Mouse (Mus musculus) liver, embryonic 11.5 days (tissue): ENCODE measurements around the gene Tmco4. TPM values are rescaled to one million over a fixed set of nuclear protein-coding genes. Genes with fewer than 3 reads are reported as not detected.
A peak's percentile ranks its signal among the peaks of the same experiment; 100 is the strongest.

Experiments used
- ATAC-seq: fragments of 200-750 bp; cut with Nextera tagmentation; replicated peaks from 2 replicates; pipeline ENCODE4 v1.8.0; 2017; ENCODE audit warnings: moderate number of reproducible peaks, mild to moderate bottlenecking, moderate TSS enrichment, moderate library complexity; ENCODE audit not compliant: low FRiP score
- DNase-seq: peaks from one replicate; pipeline ENCODE4 v3.0.0-alpha.2; 2017; ENCODE audit warnings: low spot score
- H3K27ac ChIP-seq: fragments of 300-500 bp; sonication (generic); 2 replicates; pipeline ENCODE4 v1.5.1; 2014; ENCODE audit warnings: mild to moderate bottlenecking, low read depth, low read length, control low read depth
- H3K27me3 ChIP-seq: fragments of 300-500 bp; sonication (generic); replicated peaks from 2 replicates; pipeline ENCODE4 v1.6.1; 2014; ENCODE audit warnings: low read length, mixed read lengths; ENCODE audit not compliant: control insufficient read depth, insufficient read depth
- H3K36me3 ChIP-seq: fragments of 300-500 bp; sonication (generic); 2 replicates; pipeline ENCODE4 v1.6.1; 2014; ENCODE audit warnings: mild to moderate bottlenecking, low read length, moderate library complexity, mixed read lengths; ENCODE audit not compliant: control insufficient read depth, insufficient read depth
- H3K4me1 ChIP-seq: fragments of 300-500 bp; sonication (generic); replicated peaks from 2 replicates; pipeline ENCODE4 v1.6.1; 2014; ENCODE audit warnings: low read length, mixed read lengths; ENCODE audit not compliant: control insufficient read depth, insufficient read depth
- H3K4me2 ChIP-seq: fragments of 300-500 bp; sonication (generic); 2 replicates; pipeline ENCODE4 v1.6.1; 2014; ENCODE audit warnings: mild to moderate bottlenecking, control low read depth, moderate library complexity
- H3K4me3 ChIP-seq: fragments of 300-500 bp; sonication (generic); 2 replicates; pipeline ENCODE4 v1.5.1; 2014; ENCODE audit warnings: low read depth, low read length, control low read depth
- H3K9ac ChIP-seq: fragments of 300-500 bp; sonication (generic); 2 replicates; pipeline ENCODE4 v1.6.1; 2014; ENCODE audit warnings: low read depth, low read length, control low read depth
- H3K9me3 ChIP-seq: fragments of 300-500 bp; sonication (generic); 2 replicates; pipeline ENCODE4 v1.6.1; 2016; ENCODE audit warnings: low read length, inconsistent platforms, mixed read lengths; ENCODE audit not compliant: control insufficient read depth
- WGBS: fragments of 180-500 bp; shearing (Covaris S2); extraction: QIAGEN DNeasy Blood & Tissue Kit; methylation state at CpG from one replicate; pipeline ENCODE4 v1.1.7; 2014; 5-methylcytosine and 5-hydroxymethylcytosine counted together
- polyA plus RNA-seq: library from polyadenylated mRNA; unstranded; fragments of >200 nt; fragmentation: Nextera tagmentation; extraction: Ambion mirVana; gene quantifications from 2 replicates; pipeline ENCODE4 v1.2.1, GENCODE M21; 2014

The Tmco4 gene
- polyA plus RNA-seq, 1 experiment from 2014 or later = 1.5 TPM

GRCm38 (mm10) chr4:138943730-138944129 lies 29.0 kb upstream of the Tmco4 start:
- Histone ChIP-seq H3K9ac (no peak overlapping the region), H3K4me3 (peak overlapping the region; percentile 26), H3K27me3 (no peaks in the 10 kb centered on the region), H3K27ac (no peak overlapping the region), H3K4me2 (peak overlapping the region; percentile 33), H3K4me1 (no peaks in the 10 kb centered on the region), H3K36me3 (no peaks in the 10 kb centered on the region), H3K9me3 (no peaks in the 10 kb centered on the region)
- 19% methylated on average over 15 of the region's 15 CpGs for WGBS
- DNase-seq (peak; percentile 65), ATAC-seq (peak; percentile 76)

DNA sequence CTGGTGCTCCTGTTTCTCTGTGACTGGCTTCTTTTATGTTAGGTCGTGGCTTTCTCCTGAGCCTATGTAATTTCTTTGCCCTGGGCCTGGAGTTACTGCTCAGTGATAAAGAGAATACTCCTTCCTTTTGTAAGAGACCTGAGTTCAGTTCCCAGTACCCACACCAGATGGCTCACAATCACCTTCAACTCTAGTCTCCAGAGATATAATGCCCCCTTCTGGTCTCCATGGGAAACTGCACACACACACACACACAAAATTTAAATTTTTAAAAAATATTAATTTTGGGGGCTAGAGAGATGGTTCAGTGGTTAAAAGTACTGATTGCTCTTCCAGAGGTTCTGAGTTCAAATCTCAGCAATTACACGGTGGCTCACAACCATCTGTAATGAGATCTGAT lies 24.4 kb upstream of the Tmco4 start:
- Histone ChIP-seq H3K27me3 (no peaks in the 10 kb centered on the region), H3K27ac (no peak overlapping the region), H3K9ac (no peak overlapping the region), H3K4me3 (no peak overlapping the region), H3K9me3 (no peaks in the 10 kb centered on the region), H3K4me1 (no peaks in the 10 kb centered on the region), H3K4me2 (no peak overlapping the region), H3K36me3 (no peaks in the 10 kb centered on the region)
- 79% methylated on average over 2 of the region's 2 CpGs for WGBS
- ATAC-seq (no peak), DNase-seq (no peak)

DNA sequence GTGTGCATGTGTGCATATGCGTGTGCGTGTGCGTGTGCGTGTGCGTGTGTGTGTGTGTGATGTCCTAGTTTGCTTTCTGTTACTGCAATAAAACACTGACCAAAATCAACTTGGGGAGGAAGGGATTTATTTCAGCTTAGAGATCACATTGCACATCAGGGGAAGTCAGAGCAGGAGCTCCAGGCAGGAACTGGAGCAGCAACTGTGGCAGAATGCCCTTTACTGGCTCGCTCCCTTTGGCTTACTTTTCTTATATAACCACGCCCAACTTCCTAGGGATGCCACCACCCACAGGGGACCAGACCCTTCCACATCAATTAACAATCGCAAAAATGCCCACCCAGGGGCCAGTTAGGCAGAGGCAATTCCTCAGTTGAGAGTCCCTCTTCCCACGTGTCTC lies 14.1 kb upstream of the Tmco4 start:
- ATAC-seq (no peak), DNase-seq (no peak)
- no peak overlapping the region for H3K4me2 ChIP-seq
- H3K4me3 ChIP-seq = no peak overlapping the region
- H3K27me3 ChIP-seq = no peaks in the 10 kb centered on the region
- no peaks in the 10 kb centered on the region for H3K9me3 ChIP-seq
- H3K27ac ChIP-seq = no peak overlapping the region
- H3K9ac ChIP-seq = no peak overlapping the region
- 84% methylated on average over 9 of the region's 9 CpGs for WGBS
- H3K36me3 ChIP-seq = no peaks in the 10 kb centered on the region
- H3K4me1 ChIP-seq = no peaks in the 10 kb centered on the region

DNA sequence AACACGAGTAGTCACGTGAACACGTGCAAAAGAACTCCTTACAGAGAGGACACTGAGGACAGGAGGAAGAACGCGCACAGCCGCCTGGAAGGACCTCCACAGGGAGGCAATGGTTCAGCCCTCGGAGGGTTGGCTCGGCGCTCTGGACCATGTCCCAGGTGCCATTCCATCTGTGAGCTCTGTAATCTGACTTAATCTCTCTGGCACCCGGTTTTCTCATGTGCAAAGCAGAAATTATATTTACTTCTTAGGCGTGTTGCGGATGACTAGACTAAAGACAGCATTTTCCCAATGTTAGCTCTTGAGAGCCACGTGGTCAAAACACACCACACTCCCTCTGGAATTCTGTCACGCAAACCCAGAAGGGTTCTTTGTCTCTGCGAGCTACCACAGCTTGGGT lies 13.6 kb upstream of the Tmco4 start:
- H3K36me3 ChIP-seq = no peaks in the 10 kb centered on the region
- DNase-seq = no peak
- H3K27me3 ChIP-seq = no peaks in the 10 kb centered on the region
- ATAC-seq = no peak
- H3K27ac ChIP-seq = no peak overlapping the region
- no peak overlapping the region for H3K9ac ChIP-seq
- 79% methylated on average over 15 of the region's 15 CpGs for WGBS
- no peak overlapping the region for H3K4me3 ChIP-seq
- H3K4me1 ChIP-seq = no peaks in the 10 kb centered on the region
- no peak overlapping the region for H3K4me2 ChIP-seq
- H3K9me3 ChIP-seq = no peaks in the 10 kb centered on the region

- Histone ChIP-seq H3K4me1 (no peaks in the 10 kb centered on the region), H3K27ac (no peak overlapping the region), H3K4me2 (no peak overlapping the region), H3K36me3 (no peaks in the 10 kb centered on the region), H3K9me3 (no peaks in the 10 kb centered on the region), H3K27me3 (no peaks in the 10 kb centered on the region), H3K4me3 (no peak overlapping the region), H3K9ac (no peak overlapping the region)
- DNase-seq (no peak), ATAC-seq (no peak)
- 76% methylated on average over 7 of the region's 7 CpGs for WGBS
Observed at GRCm38 (mm10) chr4:138959926-138960325, 12.8 kb upstream of the Tmco4 start.

GRCm38 (mm10) chr4:138962719-138963118 lies 10.0 kb upstream of the Tmco4 start:
- ATAC-seq (no peak), DNase-seq (no peak)
- no peak overlapping the region for H3K4me3 ChIP-seq
- H3K9ac ChIP-seq = no peak overlapping the region
- WGBS = 67% methylated on average over 5 of the region's 5 CpGs
- no peaks in the 10 kb centered on the region for H3K36me3 ChIP-seq
- H3K27me3 ChIP-seq = no peaks in the 10 kb centered on the region
- H3K27ac ChIP-seq = no peak overlapping the region
- H3K4me2 ChIP-seq = no peak overlapping the region
- no peaks in the 10 kb centered on the region for H3K4me1 ChIP-seq
- H3K9me3 ChIP-seq = no peaks in the 10 kb centered on the region

DNA sequence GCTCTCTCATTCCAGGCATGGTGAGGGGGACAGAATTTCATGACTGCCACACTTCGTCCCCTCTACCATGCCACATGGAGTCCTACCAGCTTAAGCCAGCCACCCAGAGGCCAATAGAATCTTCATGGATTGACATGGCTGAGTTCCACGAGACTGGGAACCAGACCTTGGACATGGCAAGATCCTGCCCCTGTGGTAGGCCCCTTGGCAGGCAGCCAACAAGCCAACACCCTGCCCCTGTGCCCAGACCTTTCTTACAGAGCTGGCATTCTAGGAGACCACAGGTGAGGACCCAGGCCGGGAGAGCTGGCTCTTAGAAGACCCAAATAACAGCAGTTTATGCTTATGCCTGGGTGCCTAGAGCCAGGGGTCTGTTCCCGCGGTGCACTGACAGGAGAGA lies 6.8 kb upstream of the Tmco4 start:
- no peak for DNase-seq
- Histone ChIP-seq H3K4me3 (no peak overlapping the region), H3K9ac (no peak overlapping the region), H3K27ac (no peak overlapping the region), H3K27me3 (no peaks in the 10 kb centered on the region), H3K4me1 (0 out of 2 replicates have a peak, but pooled peaks cover 2% of the 10 kb centered on the region), H3K9me3 (no peaks in the 10 kb centered on the region), H3K4me2 (no peak overlapping the region), H3K36me3 (no peaks in the 10 kb centered on the region)
- 68% methylated on average over 5 of the region's 5 CpGs for WGBS
- ATAC-seq = no peak

DNA sequence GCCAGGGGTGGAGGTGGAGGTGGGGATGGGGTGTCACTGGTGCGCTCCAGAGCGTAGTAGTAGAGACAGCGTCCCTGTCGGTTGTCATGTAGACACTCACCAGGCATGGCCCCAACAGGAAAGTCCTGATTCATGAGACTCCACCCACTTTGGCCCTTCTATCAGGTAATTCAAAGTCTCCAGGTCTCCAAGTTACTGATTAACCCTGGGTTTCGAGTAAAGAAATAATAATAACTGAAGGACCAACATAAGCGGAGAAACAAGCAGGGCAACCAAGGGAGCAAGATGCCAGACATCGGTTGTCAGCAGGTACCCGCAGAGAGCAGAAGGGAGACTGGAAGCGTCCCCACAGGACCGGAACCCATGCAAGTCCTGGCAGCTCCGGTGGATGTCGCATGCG lies 5.8 kb upstream of the Tmco4 start, which contains the start of gene Rnf186:
Rnf186 (plus strand) TSS at position 247 of the 400 bp plus-strand sequence.
- Histone ChIP-seq H3K4me3 (no peak within 1 kb of the TSS), H3K4me2 (no peak within 1 kb of the TSS), H3K27ac (no peak within 1 kb of the TSS), H3K27me3 (no peaks in the 10 kb centered on the region), H3K9me3 (no peaks in the 10 kb centered on the region), H3K36me3 (no peaks in the 10 kb centered on the region), H3K4me1 (peaks cover 3% of the 10 kb centered on the region; the same call in 1 of the 2 replicates), H3K9ac (no peak within 1 kb of the TSS)
- ATAC-seq (no peak), DNase-seq (no peak)
- 74% methylated on average over 13 of the region's 13 CpGs for WGBS

- ATAC-seq (no peak), DNase-seq (no peak)
- Histone ChIP-seq H3K27ac (no peak overlapping the region), H3K4me1 (peaks cover 7% of the 10 kb centered on the region), H3K4me3 (no peak overlapping the region), H3K9ac (no peak overlapping the region), H3K4me2 (no peak overlapping the region), H3K9me3 (no peaks in the 10 kb centered on the region), H3K36me3 (no peaks in the 10 kb centered on the region), H3K27me3 (no peaks in the 10 kb centered on the region)
- 84% methylated on average over 14 of the region's 15 CpGs for WGBS
Observed at GRCm38 (mm10) chr4:138967485-138967884, 5.2 kb upstream of the Tmco4 start.
